Mouse (Mus musculus): ENCODE results near the gene Tbxas1.

Tbxas1 gene

GRCm38 (mm10) chr6:38960367-38960766 is 85.2 kb downstream of the Tbxas1 start:
- no peak for DNase-seq (ENCODE audit: low spot score in 2 of 2)

- DNase-seq (ENCODE audit: low spot score in 2 of 2) = peak in 1 of 2 experiments; percentile 46
Observed at GRCm38 (mm10) chr6:38960791-38961426, 85.7 kb downstream of the Tbxas1 start.

GRCm38 (mm10) chr6:38961427-38962033 is 86.3 kb downstream of the Tbxas1 start:
- DNase-seq (ENCODE audit: low spot score in 2 of 2) = no peak

GRCm38 (mm10) chr6:38966839-38967238 is 91.6 kb downstream of the Tbxas1 start:
- DNase-seq (ENCODE audit: low spot score in 2 of 2) = no peak

GRCm38 (mm10) chr6:38967288-38967687 is 92.1 kb downstream of the Tbxas1 start:
- DNase-seq (ENCODE audit: low spot score in 2 of 2) = no peak

- DNase-seq (ENCODE audit: low spot score in 2 of 2) = no peak
Observed at GRCm38 (mm10) chr6:38967988-38968387, 92.8 kb downstream of the Tbxas1 start.

- no peak for DNase-seq (ENCODE audit: low spot score in 2 of 2)
Observed at GRCm38 (mm10) chr6:38969944-38970740, 94.9 kb downstream of the Tbxas1 start.

- DNase-seq (ENCODE audit: low spot score in 2 of 2) = no peak
Observed at GRCm38 (mm10) chr6:38970759-38971158, 95.6 kb downstream of the Tbxas1 start.

GRCm38 (mm10) chr6:38972826-38973225 is 97.6 kb downstream of the Tbxas1 start:
- DNase-seq (ENCODE audit: low spot score in 2 of 2) = no peak

GRCm38 (mm10) chr6:38973441-38974161 is 98.4 kb downstream of the Tbxas1 start:
- no peak for DNase-seq (ENCODE audit: low spot score in 2 of 2)

- no peak for DNase-seq (ENCODE audit: low spot score in 2 of 2)
Observed at GRCm38 (mm10) chr6:38974162-38974525, 98.9 kb downstream of the Tbxas1 start.

- DNase-seq (ENCODE audit: low spot score in 2 of 2) = no peak
Observed at GRCm38 (mm10) chr6:38974536-38975268, 99.5 kb downstream of the Tbxas1 start.

- no peak for DNase-seq (ENCODE audit: low spot score in 2 of 2)
Observed at GRCm38 (mm10) chr6:38975866-38976265, 100.7 kb downstream of the Tbxas1 start.

GRCm38 (mm10) chr6:38976355-38976754 is 101.2 kb downstream of the Tbxas1 start:
- no peak for DNase-seq (ENCODE audit: low spot score in 2 of 2)

- DNase-seq (ENCODE audit: low spot score in 2 of 2) = no peak
Observed at GRCm38 (mm10) chr6:38980921-38981715, 105.9 kb downstream of the Tbxas1 start.

- DNase-seq (ENCODE audit: low spot score in 2 of 2) = no peak
Observed at GRCm38 (mm10) chr6:38982071-38982470, 106.9 kb downstream of the Tbxas1 start.

- no peak for DNase-seq (ENCODE audit: low spot score in 2 of 2)
Observed at GRCm38 (mm10) chr6:38982656-38983055, 107.5 kb downstream of the Tbxas1 start.

- DNase-seq (ENCODE audit: low spot score in 2 of 2) = no peak
Observed at GRCm38 (mm10) chr6:38983060-38983459, 107.9 kb downstream of the Tbxas1 start.

GRCm38 (mm10) chr6:38984626-38985025 is 109.4 kb downstream of the Tbxas1 start:
- DNase-seq (ENCODE audit: low spot score in 2 of 2) = no peak

GRCm38 (mm10) chr6:38986641-38987040 is 111.4 kb downstream of the Tbxas1 start:
- no peak for DNase-seq (ENCODE audit: low spot score in 2 of 2)

- no peak for DNase-seq (ENCODE audit: low spot score in 2 of 2)
Observed at GRCm38 (mm10) chr6:38992016-38992415, 116.8 kb downstream of the Tbxas1 start.

All from right cerebral cortex, postnatal 10 days (tissue).